Mouse (Mus musculus): ENCODE measurements around the gene Ube2v1. TPM values are rescaled to one million over a fixed set of nuclear protein-coding genes. Genes with fewer than 3 reads are reported as not detected.
A peak's percentile ranks its signal among the peaks of the same experiment; 100 is the strongest.
"Not testable (repeated sequence)": the region's sequence is repeated elsewhere in the genome, so short reads cannot be mapped to it uniquely, and the experiment has no call there.

Gene Ube2v1
- polyA plus RNA-seq, 1 experiment from 2014 or later, result 298 TPM

DNA sequence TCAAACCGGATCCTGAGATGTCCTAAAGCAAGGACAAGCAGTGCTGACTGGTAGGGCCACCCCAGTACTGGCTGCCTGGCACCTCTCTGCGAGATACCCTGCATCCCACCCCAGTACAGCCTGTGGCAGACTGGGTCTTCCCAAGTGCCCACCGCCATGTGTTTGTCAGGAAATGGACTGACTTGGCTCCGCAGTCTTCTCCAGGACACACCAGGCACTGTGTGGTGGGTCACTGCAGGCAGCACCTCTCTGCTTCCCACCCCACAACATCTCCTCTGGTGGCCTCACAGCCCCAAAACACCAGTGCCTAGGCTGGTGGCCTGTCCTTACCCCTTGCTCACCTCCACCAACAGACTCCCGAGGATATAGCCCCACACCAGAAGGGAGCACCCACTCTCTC, 1.5 kb downstream of the Ube2v1 start:
- WGBS, result 80% methylated on average over 5 of the region's 5 CpGs
- no peak for ATAC-seq
- Histone ChIP-seq H3K27ac (no peak overlapping the region), H3K4me2 (replicated peaks) (peak overlapping the region; percentile 90), H3K4me1 (replicated peaks) (peaks cover 69% of the 10 kb centered on the region), H3K9ac (replicated peaks) (peak overlapping the region; percentile 93), H3K4me3 (replicated peaks) (peak overlapping the region; percentile 90), H3K27me3 (no peaks in the 10 kb centered on the region), H3K36me3 (peaks cover 22% of the 10 kb centered on the region), H3K9me3 (no peaks in the 10 kb centered on the region)

DNA sequence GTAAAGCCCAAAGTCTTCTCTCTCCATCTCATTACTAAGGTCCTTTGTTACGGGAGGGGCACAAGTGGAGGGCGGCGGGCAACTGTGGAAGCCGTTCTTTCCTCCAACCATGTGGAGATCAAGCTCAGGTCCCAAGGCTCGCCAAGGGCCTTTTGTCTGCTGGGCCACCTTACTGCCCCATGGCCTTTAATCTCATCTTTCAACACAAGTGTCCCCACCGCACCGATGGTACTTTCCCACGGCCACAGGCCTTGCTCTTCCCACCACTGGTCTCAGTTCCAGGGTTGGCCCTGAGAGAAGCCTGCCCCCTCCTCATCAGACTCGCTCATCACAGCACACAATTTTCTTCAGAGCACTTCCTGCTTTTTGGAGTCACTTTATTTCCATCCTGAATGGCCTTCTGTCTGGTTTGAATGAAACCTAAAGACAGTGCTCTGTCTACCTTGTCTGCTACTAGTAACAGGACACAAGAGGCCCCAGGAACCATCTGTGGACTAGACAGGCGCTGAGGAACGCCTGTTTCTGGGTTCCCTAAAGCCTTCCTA, 2.2 kb downstream of the Ube2v1 start:
- Histone ChIP-seq H3K27me3 (no peaks in the 10 kb centered on the region), H3K4me2 (replicated peaks) (peak overlapping the region; percentile 90), H3K9me3 (no peaks in the 10 kb centered on the region), H3K27ac (no peak overlapping the region), H3K4me3 (replicated peaks) (peak overlapping the region; percentile 90), H3K4me1 (replicated peaks) (peaks cover 73% of the 10 kb centered on the region), H3K9ac (replicated peaks) (peak overlapping the region; percentile 93), H3K36me3 (peaks cover 22% of the 10 kb centered on the region)
- WGBS, result 72% methylated on average over 11 of the region's 11 CpGs
- no peak for ATAC-seq

DNA sequence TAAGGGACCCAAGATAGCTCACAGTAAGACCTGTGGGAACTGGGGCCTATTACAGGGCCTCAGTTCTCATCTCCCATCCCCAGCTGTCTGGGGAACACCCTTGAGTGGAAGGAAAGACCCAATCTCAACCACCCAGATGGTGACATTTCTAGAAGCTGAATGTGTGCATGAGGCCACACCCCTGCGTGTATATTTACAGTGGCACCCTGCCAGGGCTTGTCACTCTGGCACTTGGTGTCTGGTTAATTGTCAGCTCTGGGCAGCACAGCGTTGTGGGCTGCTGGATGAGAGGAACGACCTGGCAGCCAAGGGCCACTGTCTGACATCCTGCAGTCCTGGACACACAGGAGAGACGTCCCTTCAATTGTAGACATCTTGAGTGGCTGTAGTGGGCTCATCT, 3.0 kb downstream of the Ube2v1 start:
- Histone ChIP-seq H3K9ac (replicated peaks) (0 out of 2 replicates have a peak overlapping the region, but pooled peaks have one; percentile 19), H3K4me2 (replicated peaks) (no peak overlapping the region), H3K4me3 (replicated peaks) (no peak overlapping the region), H3K9me3 (no peaks in the 10 kb centered on the region), H3K36me3 (peaks cover 22% of the 10 kb centered on the region), H3K27ac (peak overlapping the region; percentile 47), H3K4me1 (replicated peaks) (peaks cover 70% of the 10 kb centered on the region), H3K27me3 (no peaks in the 10 kb centered on the region)
- WGBS, result 69% methylated on average over 4 of the region's 4 CpGs
- no peak for ATAC-seq

DNA sequence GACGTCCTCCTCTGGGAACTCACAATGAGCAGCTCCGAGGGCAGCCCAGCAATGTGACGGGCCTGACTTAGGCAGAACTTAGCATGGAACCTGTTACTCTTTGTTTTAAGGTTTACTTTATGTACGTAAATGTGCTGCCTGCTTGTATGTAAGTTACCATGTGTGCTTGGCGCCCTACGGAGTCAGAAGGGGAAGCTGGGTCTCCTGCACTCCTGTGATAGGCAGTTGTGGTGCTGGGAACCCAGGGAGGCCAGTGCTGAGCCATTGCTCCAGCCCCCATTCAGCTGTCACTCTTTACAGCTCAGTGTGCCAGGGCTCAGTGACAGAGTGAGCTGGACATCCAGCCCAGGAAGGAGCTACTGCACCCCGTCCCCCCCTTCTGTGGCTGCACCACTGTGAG, 4.9 kb downstream of the Ube2v1 start:
- no peaks in the 10 kb centered on the region for H3K27me3 ChIP-seq
- H3K4me2 ChIP-seq (replicated peaks), result no peak overlapping the region
- ATAC-seq, result no peak
- no peak overlapping the region for H3K27ac ChIP-seq
- no peaks in the 10 kb centered on the region for H3K9me3 ChIP-seq
- no peak overlapping the region for H3K4me3 ChIP-seq (replicated peaks)
- WGBS, result 81% methylated on average over 7 of the region's 7 CpGs
- H3K36me3 ChIP-seq, result peaks cover 22% of the 10 kb centered on the region
- H3K9ac ChIP-seq (replicated peaks), result peak overlapping the region; percentile 32; the same call in 1 of the 2 replicates
- H3K4me1 ChIP-seq (replicated peaks), result peaks cover 57% of the 10 kb centered on the region

DNA sequence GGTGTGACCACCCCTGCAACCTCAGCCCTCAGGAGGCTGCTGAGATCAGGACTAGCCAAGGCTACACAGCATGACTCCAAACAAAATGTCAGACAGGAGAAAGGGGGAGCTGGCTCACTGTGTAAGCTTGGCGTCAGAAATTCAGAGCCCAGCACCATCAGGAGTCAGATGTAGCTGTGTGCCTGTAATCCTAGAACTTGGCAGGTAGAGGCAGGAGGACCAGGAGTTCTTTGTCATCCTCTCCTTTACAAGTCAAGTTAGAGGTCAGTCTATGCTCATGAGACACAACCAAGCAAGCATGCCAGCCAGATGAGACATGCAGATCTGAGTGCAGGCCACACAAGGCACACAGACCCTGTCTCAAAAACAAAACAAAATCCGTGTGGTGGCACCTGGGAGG, 6.2 kb downstream of the Ube2v1 start:
- Histone ChIP-seq H3K4me1 (replicated peaks) (peaks cover 61% of the 10 kb centered on the region), H3K4me3 (replicated peaks) (no peak overlapping the region), H3K4me2 (replicated peaks) (no peak overlapping the region), H3K9ac (replicated peaks) (0 out of 2 replicates have a peak overlapping the region, but pooled peaks have one; percentile 24), H3K27me3 (no peaks in the 10 kb centered on the region), H3K27ac (no peak overlapping the region), H3K9me3 (no peaks in the 10 kb centered on the region), H3K36me3 (peaks cover 22% of the 10 kb centered on the region)
- ATAC-seq, result no peak
- 52% methylated on average over 2 of the region's 2 CpGs for WGBS

DNA sequence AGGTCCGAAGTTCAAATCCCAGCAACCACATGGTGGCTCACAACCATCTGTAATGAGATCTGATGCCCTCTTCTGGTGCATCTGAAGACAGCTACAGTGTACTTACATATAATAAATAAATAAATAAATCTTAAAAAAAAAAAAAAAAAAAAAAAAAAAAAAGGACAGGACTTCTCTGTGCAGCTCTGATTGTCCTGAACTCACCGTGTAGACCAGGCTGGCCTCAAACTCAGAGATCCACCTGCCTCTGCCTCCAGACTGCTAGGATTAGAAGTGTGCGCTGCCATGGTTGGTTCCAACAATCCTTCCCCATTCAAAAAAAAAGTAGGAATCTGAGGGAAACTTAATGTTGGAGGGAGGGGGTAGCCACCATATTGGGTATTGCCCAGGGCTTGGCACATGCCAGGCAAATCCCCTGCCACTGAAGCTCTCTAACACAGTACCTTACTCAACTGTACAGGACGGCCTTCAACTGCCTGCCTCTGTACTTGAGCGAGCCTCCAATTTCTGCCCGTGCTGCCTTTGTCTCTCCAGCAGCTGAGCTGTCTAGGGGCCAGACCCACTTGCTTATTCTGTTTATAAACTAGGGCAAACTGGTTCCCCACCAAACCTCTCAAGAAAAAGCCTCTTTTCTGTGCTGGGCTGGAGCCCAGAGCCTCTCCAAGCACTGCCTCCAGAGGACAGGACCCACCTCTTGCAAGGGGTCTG, 7.4 kb downstream of the Ube2v1 start:
- no peak overlapping the region for H3K4me3 ChIP-seq (replicated peaks)
- peaks cover 50% of the 10 kb centered on the region for H3K4me1 ChIP-seq (replicated peaks)
- H3K9ac ChIP-seq (replicated peaks), result no peak overlapping the region
- no peak for ATAC-seq
- no peak overlapping the region for H3K27ac ChIP-seq
- H3K4me2 ChIP-seq (replicated peaks), result no peak overlapping the region
- WGBS, result 91% methylated on average over 5 of the region's 6 CpGs
- H3K27me3 ChIP-seq, result no peaks in the 10 kb centered on the region
- H3K36me3 ChIP-seq, result peaks cover 22% of the 10 kb centered on the region
- H3K9me3 ChIP-seq, result no peaks in the 10 kb centered on the region

DNA sequence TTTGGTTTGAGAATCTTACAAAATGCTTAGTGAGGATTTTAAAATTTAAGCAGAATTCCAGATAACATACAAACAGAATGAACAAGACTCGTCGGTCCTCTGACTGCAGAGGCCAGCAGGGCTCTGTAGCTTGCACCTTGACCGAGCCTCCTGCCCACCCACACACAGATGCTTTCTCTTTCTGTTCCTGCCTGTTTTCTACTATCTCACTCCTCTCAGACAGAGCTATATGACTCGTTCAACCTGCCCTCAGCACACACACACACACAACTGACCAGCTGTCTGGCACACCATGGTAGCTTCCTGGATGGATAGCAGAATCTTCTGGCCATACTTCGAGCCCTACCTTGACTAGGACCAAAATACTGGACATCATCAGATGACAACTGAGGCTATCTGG, 8.9 kb downstream of the Ube2v1 start:
- Histone ChIP-seq H3K9ac (replicated peaks) (no peak overlapping the region), H3K36me3 (peaks cover 13% of the 10 kb centered on the region), H3K27me3 (no peaks in the 10 kb centered on the region), H3K4me3 (replicated peaks) (no peak overlapping the region), H3K4me1 (replicated peaks) (peaks cover 47% of the 10 kb centered on the region), H3K9me3 (no peaks in the 10 kb centered on the region), H3K4me2 (replicated peaks) (no peak overlapping the region), H3K27ac (no peak overlapping the region)
- 88% methylated on average over 5 of the region's 5 CpGs for WGBS
- no peak for ATAC-seq

DNA sequence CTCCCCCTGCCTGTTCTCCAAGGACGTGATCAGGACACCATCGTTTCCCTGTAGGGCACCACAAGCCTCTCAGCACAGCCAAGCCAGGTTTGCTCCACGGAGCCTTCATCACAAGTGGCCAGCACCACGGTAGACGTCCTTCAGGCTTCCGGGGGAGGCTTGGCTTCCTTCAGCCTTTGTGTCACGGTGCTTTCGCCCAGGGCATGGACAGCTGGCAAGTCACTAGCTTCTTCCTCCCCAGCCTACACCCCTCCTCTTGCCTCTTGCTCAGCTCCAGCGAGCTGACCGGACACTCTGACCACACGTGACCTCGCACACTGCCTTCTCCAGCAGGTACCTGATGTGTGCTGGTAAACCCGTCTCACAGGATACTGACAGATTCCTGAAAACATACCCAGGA, 9.5 kb downstream of the Ube2v1 start:
- H3K9me3 ChIP-seq, result no peaks in the 10 kb centered on the region
- H3K4me1 ChIP-seq (replicated peaks), result peaks cover 48% of the 10 kb centered on the region
- H3K27me3 ChIP-seq, result no peaks in the 10 kb centered on the region
- no peak overlapping the region for H3K4me3 ChIP-seq (replicated peaks)
- H3K4me2 ChIP-seq (replicated peaks), result no peak overlapping the region
- H3K36me3 ChIP-seq, result peaks cover 14% of the 10 kb centered on the region
- 89% methylated on average over 13 of the region's 13 CpGs for WGBS
- no peak for ATAC-seq
- H3K9ac ChIP-seq (replicated peaks), result no peak overlapping the region
- no peak overlapping the region for H3K27ac ChIP-seq

DNA sequence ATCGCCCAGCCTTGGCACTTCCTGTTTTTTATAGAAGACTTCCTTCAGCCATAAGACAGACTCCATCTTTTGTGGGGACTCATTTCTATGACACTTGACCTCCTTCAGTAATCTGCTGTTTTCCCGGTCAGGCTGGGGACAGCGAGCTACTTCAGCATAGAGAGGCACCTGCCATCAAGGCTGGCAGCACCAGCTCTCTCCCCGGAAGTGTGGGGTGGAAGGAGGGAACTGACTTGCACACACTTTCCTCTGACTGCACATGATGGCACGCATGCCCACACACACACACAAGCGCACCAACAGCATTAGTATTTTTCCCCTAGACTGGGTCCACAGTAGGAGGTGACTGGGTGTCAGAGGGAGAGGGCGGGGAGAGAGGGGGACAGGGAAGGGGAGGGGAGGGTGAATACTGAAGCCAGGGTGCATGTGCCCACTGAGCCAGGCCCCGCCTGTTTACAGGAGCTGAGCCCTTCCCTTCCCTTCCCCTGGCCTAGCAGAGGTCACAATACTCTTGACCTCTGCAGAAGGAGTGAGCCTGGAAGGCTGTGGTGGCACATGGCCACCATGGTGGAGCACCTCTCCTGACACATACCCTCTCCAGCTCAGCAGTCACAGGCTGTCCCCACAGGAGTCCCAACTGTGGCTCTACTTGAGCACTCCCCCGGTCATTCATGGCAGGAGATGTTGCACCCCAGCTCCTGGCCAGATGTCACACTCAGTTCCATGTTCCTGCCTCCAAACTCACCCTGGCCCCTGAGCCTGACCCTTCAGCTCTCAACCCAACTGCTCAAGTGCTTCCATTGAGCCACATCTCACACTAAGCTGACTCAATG, 10.4 kb downstream of the Ube2v1 start:
- WGBS, result 81% methylated on average over 9 of the region's 9 CpGs
- H3K9ac ChIP-seq (replicated peaks), result no peak overlapping the region
- no peaks in the 10 kb centered on the region for H3K9me3 ChIP-seq
- H3K27me3 ChIP-seq, result no peaks in the 10 kb centered on the region
- no peak overlapping the region for H3K4me2 ChIP-seq (replicated peaks)
- H3K4me3 ChIP-seq (replicated peaks), result no peak overlapping the region
- no peak for ATAC-seq
- no peak overlapping the region for H3K27ac ChIP-seq
- peaks cover 46% of the 10 kb centered on the region for H3K4me1 ChIP-seq (replicated peaks)
- peaks cover 15% of the 10 kb centered on the region for H3K36me3 ChIP-seq

DNA sequence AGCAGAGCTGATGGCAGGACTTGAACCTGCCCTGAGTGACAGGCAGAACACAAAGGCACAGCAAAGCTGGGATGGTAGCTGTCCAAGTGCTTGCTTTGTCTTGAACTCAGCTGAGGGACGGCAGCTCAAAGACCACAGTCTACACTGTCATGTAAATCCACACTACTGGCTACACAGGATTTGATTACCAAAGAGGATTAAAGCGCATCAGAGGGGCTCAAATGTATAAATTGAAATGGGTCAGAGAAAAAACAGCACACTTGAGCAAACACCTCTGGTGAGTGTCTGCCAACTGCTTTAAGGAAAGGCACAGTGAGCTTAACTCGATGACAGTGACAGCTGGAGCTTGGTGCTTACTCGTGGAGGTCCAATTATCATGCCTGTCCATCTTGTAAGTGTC, 14.4 kb downstream of the Ube2v1 start:
- ATAC-seq, result peak; percentile 37; the same call in 1 of the 2 replicates
- H3K4me3 ChIP-seq (replicated peaks), result no peak overlapping the region
- H3K9ac ChIP-seq (replicated peaks), result no peak overlapping the region
- H3K4me1 ChIP-seq (replicated peaks), result peaks cover 36% of the 10 kb centered on the region
- H3K9me3 ChIP-seq, result no peaks in the 10 kb centered on the region
- WGBS, result 21% methylated on average over 4 of the region's 4 CpGs
- no peak overlapping the region for H3K4me2 ChIP-seq (replicated peaks)
- no peaks in the 10 kb centered on the region for H3K27me3 ChIP-seq
- peaks cover 54% of the 10 kb centered on the region for H3K36me3 ChIP-seq
- H3K27ac ChIP-seq, result peak overlapping the region; percentile 65; the same call in 1 of the 2 replicates

DNA sequence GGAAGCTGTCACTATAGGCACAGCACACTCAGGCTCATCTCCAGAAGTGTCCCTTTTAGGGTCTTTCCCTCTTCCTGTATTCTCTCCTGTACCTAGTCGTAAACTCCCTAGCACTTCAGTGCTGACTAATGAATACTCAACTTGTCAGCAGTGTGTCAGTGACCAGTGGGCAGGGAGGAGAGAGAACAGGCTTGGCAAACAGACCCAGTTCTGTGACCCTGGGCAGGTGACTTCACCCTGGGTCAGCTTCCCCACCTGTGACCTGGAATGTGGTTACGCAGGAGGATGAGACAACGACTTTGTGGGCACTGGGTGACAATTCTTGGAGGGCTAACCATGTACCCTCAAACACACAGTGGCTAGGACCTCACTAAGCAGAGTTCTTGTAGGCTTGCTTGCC, 14.9 kb downstream of the Ube2v1 start:
- Histone ChIP-seq H3K36me3 (peaks cover 58% of the 10 kb centered on the region), H3K27ac (peak overlapping the region; percentile 65; the same call in 1 of the 2 replicates), H3K9ac (replicated peaks) (no peak overlapping the region), H3K4me3 (replicated peaks) (no peak overlapping the region), H3K4me1 (replicated peaks) (peaks cover 32% of the 10 kb centered on the region), H3K27me3 (no peaks in the 10 kb centered on the region), H3K9me3 (no peaks in the 10 kb centered on the region), H3K4me2 (replicated peaks) (no peak overlapping the region)
- no peak for ATAC-seq
- WGBS, result 88% methylated on average over 3 of the region's 3 CpGs

DNA sequence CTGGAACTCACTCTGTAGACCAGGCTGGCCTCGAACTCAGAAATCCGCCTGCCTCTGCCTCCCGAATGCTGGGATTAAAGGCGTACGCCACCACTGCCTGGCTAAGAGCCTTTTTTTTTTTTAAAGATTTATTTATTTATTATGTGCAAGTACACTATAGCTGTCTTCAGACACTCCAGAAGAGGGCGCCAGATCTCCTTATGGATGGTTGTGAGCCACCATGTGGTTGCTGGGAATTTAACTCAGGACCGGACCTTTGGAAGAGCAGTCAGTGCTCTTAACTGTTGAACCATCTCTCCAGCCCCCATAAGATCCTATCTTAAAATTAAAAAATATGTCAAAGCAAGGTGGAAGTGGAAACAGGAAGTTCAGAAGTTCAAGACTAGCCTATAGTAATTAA, 18.6 kb downstream of the Ube2v1 start:
- H3K4me2 ChIP-seq (replicated peaks); H3K27me3 ChIP-seq; ATAC-seq; H3K9ac ChIP-seq (replicated peaks); H3K4me3 ChIP-seq (replicated peaks); H3K9me3 ChIP-seq; H3K27ac ChIP-seq: not testable (repeated sequence)
- peaks cover 86% of the 10 kb centered on the region for H3K36me3 ChIP-seq
- WGBS, result 95% methylated on average over 7 of the region's 7 CpGs
- H3K4me1 ChIP-seq (replicated peaks), result peaks cover 14% of the 10 kb centered on the region

All from midbrain, embryonic 13.5 days (tissue).